Mouse (Mus musculus) heart, embryonic 14.5 days (tissue): Measurements from ENCODE around the gene Col7a1. TPM values are rescaled to one million over a fixed set of nuclear protein-coding genes. Genes with fewer than 3 reads are reported as not detected.

Experiments
- ATAC-seq: fragments of 200-750 bp; cut with Nextera tagmentation; 2 replicates; pipeline ENCODE4 v1.8.0; 2017; ENCODE audit warnings: low read depth, moderate TSS enrichment; ENCODE audit not compliant: insufficient number of reproducible peaks, insufficient read depth, low FRiP score
- H3K27ac ChIP-seq, 2 experiments: fragments of 200-500 bp in 1 of 2; fragments of 300-500 bp in 1 of 2; sonication (generic) in 1 of 2; replicated peaks in 1 of 2; 2 replicates each; pipeline ENCODE4 v1.5.1; 2012 to 2014; ENCODE audit warnings: low read depth in 2 of 2, low read length in 2 of 2, control low read depth in 1 of 2, mild to moderate bottlenecking in 1 of 2, mixed read lengths in 1 of 2; ENCODE audit not compliant: control insufficient read depth in 1 of 2, insufficient read depth in 1 of 2
- H3K27me3 ChIP-seq: fragments of 300-500 bp; sonication (generic); 2 replicates; pipeline ENCODE4 v1.6.1; 2014; ENCODE audit warnings: mild to moderate bottlenecking, low read length, control low read depth; ENCODE audit not compliant: control insufficient read depth, insufficient read depth
- H3K36me3 ChIP-seq: fragments of 300-500 bp; sonication (generic); 2 replicates; pipeline ENCODE4 v1.6.1; 2014; ENCODE audit warnings: mild to moderate bottlenecking, control low read depth, low read length, mixed read lengths; ENCODE audit not compliant: control insufficient read depth, insufficient read depth
- H3K4me1 ChIP-seq, 2 experiments: fragments of 200-500 bp in 1 of 2; fragments of 300-500 bp in 1 of 2; sonication (generic) in 1 of 2; 2 replicates each; pipeline ENCODE4 v1.6.1; 2012 to 2014; ENCODE audit warnings: low read length in 2 of 2, control low read depth in 1 of 2, mixed read lengths in 1 of 2; ENCODE audit not compliant: control insufficient read depth in 2 of 2, insufficient read depth in 2 of 2
- H3K4me2 ChIP-seq: fragments of 300-500 bp; sonication (generic); 2 replicates; pipeline ENCODE4 v1.6.1; 2014; ENCODE audit warnings: mild to moderate bottlenecking, low read length
- H3K4me3 ChIP-seq, 2 experiments: fragments of 200-500 bp in 1 of 2; fragments of 300-500 bp in 1 of 2; sonication (generic) in 1 of 2; 2 replicates each; pipeline ENCODE4 v1.5.1; 2012 to 2014; ENCODE audit warnings: low read length in 2 of 2, mild to moderate bottlenecking in 2 of 2, control low read depth in 1 of 2, low read depth in 1 of 2, moderate library complexity in 1 of 2; ENCODE audit not compliant: control insufficient read depth in 1 of 2, insufficient read depth in 1 of 2
- H3K9ac ChIP-seq: fragments of 300-500 bp; sonication (generic); 2 replicates; pipeline ENCODE4 v1.6.1; 2014; ENCODE audit warnings: mild to moderate bottlenecking, low read length
- H3K9me3 ChIP-seq: fragments of 300-500 bp; sonication (generic); 2 replicates; pipeline ENCODE4 v1.6.1; 2016; ENCODE audit warnings: low read length, control low read depth; ENCODE audit not compliant: control insufficient read depth
- WGBS: fragments of 180-500 bp; shearing (Covaris S2); extraction: QIAGEN DNeasy Blood & Tissue Kit; methylation state at CpG from one replicate; pipeline ENCODE4 v1.1.7; 2014; 5-methylcytosine and 5-hydroxymethylcytosine counted together
- microRNA counts: library from miRNA; unstranded; fragments of <30 nt; microRNA quantifications from one replicate; lab custom pipeline; 2016
- microRNA-seq: library from miRNA; unstranded; fragments of <30 nt; microRNA quantifications from one replicate; pipeline ENCODE4, GENCODE M21; 2016
- polyA plus RNA-seq: library from polyadenylated mRNA; unstranded; fragments of >200 nt; fragmentation: Nextera tagmentation; extraction: Ambion mirVana; gene quantifications from 2 replicates; pipeline ENCODE4 v1.2.1, GENCODE M21; 2014

Gene Col7a1
- polyA plus RNA-seq, 1 experiment from 2014 or later, result 0.72 TPM

- Histone ChIP-seq H3K9ac (no peak overlapping the region), H3K4me1 (peaks cover 0 to 7% of the 10 kb centered on the region in 2 experiments; a peak in 1 of 4 replicates), H3K36me3 (no peaks in the 10 kb centered on the region), H3K27me3 (no peaks in the 10 kb centered on the region), H3K4me2 (no peak overlapping the region), H3K4me3 (no peak overlapping the region), H3K27ac (no peak overlapping the region), H3K9me3 (no peaks in the 10 kb centered on the region)
- WGBS, result 64% methylated on average over 3 of the region's 3 CpGs
- no peak for ATAC-seq
Measured at GRCm38 (mm10) chr9:109028421-109028820, 75.0 kb downstream of the Col7a1 start.

GRCm38 (mm10) chr9:109028919-109029318 lies 75.5 kb downstream of the Col7a1 start:
- no peak overlapping the region for H3K4me3 ChIP-seq
- 72% methylated on average over 5 of the region's 5 CpGs for WGBS
- H3K9ac ChIP-seq, result no peak overlapping the region
- no peaks in the 10 kb centered on the region for H3K27me3 ChIP-seq
- no peak overlapping the region for H3K4me2 ChIP-seq
- peaks cover 0 to 7% of the 10 kb centered on the region in 2 experiments; a peak in 1 of 4 replicates for H3K4me1 ChIP-seq
- ATAC-seq, result no peak
- no peak overlapping the region for H3K27ac ChIP-seq
- no peaks in the 10 kb centered on the region for H3K9me3 ChIP-seq
- H3K36me3 ChIP-seq, result no peaks in the 10 kb centered on the region

GRCm38 (mm10) chr9:109030312-109030711 lies 76.9 kb downstream of the Col7a1 start:
- no peaks in the 10 kb centered on the region for H3K36me3 ChIP-seq
- H3K4me2 ChIP-seq, result no peak overlapping the region
- no peak for ATAC-seq
- no peak overlapping the region for H3K27ac ChIP-seq
- WGBS, result 62% methylated on average over 3 of the region's 3 CpGs
- H3K27me3 ChIP-seq, result no peaks in the 10 kb centered on the region
- H3K9me3 ChIP-seq, result no peaks in the 10 kb centered on the region
- H3K4me1 ChIP-seq, result peaks cover 0 to 7% of the 10 kb centered on the region in 2 experiments; a peak in 1 of 4 replicates
- H3K9ac ChIP-seq, result no peak overlapping the region
- H3K4me3 ChIP-seq, result no peak overlapping the region

- Histone ChIP-seq H3K4me2 (no peak overlapping the region), H3K9ac (no peak overlapping the region), H3K4me1 (peaks cover 0 to 7% of the 10 kb centered on the region in 2 experiments; a peak in 1 of 4 replicates), H3K9me3 (no peaks in the 10 kb centered on the region), H3K27me3 (no peaks in the 10 kb centered on the region), H3K36me3 (no peaks in the 10 kb centered on the region), H3K4me3 (no peak overlapping the region), H3K27ac (no peak overlapping the region)
- WGBS, result 78% methylated on average over 7 of the region's 7 CpGs
- ATAC-seq, result no peak
Measured at GRCm38 (mm10) chr9:109031001-109031400, 77.6 kb downstream of the Col7a1 start.

GRCm38 (mm10) chr9:109031686-109032085 lies 78.3 kb downstream of the Col7a1 start:
- H3K9ac ChIP-seq, result no peak overlapping the region
- no peaks in the 10 kb centered on the region for H3K36me3 ChIP-seq
- H3K4me1 ChIP-seq, result peaks cover 0 to 7% of the 10 kb centered on the region in 2 experiments; a peak in 1 of 4 replicates
- no peak overlapping the region for H3K4me3 ChIP-seq
- H3K4me2 ChIP-seq, result no peak overlapping the region
- H3K9me3 ChIP-seq, result no peaks in the 10 kb centered on the region
- H3K27me3 ChIP-seq, result no peaks in the 10 kb centered on the region
- H3K27ac ChIP-seq, result no peak overlapping the region
- ATAC-seq, result no peak
- 76% methylated on average over 8 of the region's 8 CpGs for WGBS

GRCm38 (mm10) chr9:109032435-109032834 lies 79.0 kb downstream of the Col7a1 start:
- Histone ChIP-seq H3K4me3 (no peak overlapping the region), H3K27ac (no peak overlapping the region), H3K4me2 (no peak overlapping the region), H3K4me1 (peaks cover 0 to 3% of the 10 kb centered on the region in 2 experiments; a peak in 1 of 4 replicates), H3K36me3 (no peaks in the 10 kb centered on the region), H3K27me3 (no peaks in the 10 kb centered on the region), H3K9me3 (no peaks in the 10 kb centered on the region), H3K9ac (no peak overlapping the region)
- WGBS, result 76% methylated on average over 6 of the region's 6 CpGs
- no peak for ATAC-seq

MicroRNA genes within 50 kb of the gene (microRNA counts, 519-probe panel; counts per million panel counts)
- microRNA mmu-miR-711 (lab: Ali Mortazavi, UCI), result 322 counts per million, percentile 70 among the panel's probes with 10 or more counts

Small RNA genes within 50 kb of the gene (microRNA-seq; reads per million reads assigned to microRNA genes)
- gene Mir711, result not detected

Other genes starting within 250 kb of the Col7a1 start
- 45.0 and 45.6 TPM in 2 replicates for gene Ip6k2, start 169.8 kb upstream of the Col7a1 start, polyA plus RNA-seq
- gene Nckipsd, start 145.2 kb upstream of the Col7a1 start, polyA plus RNA-seq, result 8.5 and 10.5 TPM in 2 replicates
- gene Celsr3, start 127.3 kb upstream of the Col7a1 start, polyA plus RNA-seq, result 0.01 and 0.12 TPM in 2 replicates
- gene Slc26a6, start 100.3 kb upstream of the Col7a1 start, polyA plus RNA-seq, result 7.6 and 8.7 TPM in 2 replicates
- not detected in 2 replicates for gene Tmem89, start 39.0 kb upstream of the Col7a1 start, polyA plus RNA-seq
- 952 and 972 TPM in 2 replicates for gene Uqcrc1, start 17.0 kb upstream of the Col7a1 start, polyA plus RNA-seq
- gene Ucn2, start 32.4 kb downstream of the Col7a1 start, polyA plus RNA-seq, result not detected in 2 replicates
- 2.9 and 3.2 TPM in 2 replicates for gene Pfkfb4, start 38.2 kb downstream of the Col7a1 start, polyA plus RNA-seq
- 51.9 and 54.3 TPM in 2 replicates for gene Shisa5, start 85.0 kb downstream of the Col7a1 start, polyA plus RNA-seq
- 8.1 TPM in 2 replicates for gene Trex1, start 106.1 kb downstream of the Col7a1 start, polyA plus RNA-seq
- gene Atrip, start 120.5 kb downstream of the Col7a1 start, polyA plus RNA-seq, result 17.5 and 19.9 TPM in 2 replicates
- gene Ccdc51, start 128.9 kb downstream of the Col7a1 start, polyA plus RNA-seq, result 13.9 and 14.0 TPM in 2 replicates
- 611 and 670 TPM in 2 replicates for gene Tma7, start 129.0 kb downstream of the Col7a1 start, polyA plus RNA-seq
- 5.6 and 5.7 TPM in 2 replicates for gene Plxnb1, start 141.8 kb downstream of the Col7a1 start, polyA plus RNA-seq
- not detected in 2 replicates for gene Fbxw21, start 208.5 kb downstream of the Col7a1 start, polyA plus RNA-seq
- gene Fbxw13, start 242.4 kb downstream of the Col7a1 start, polyA plus RNA-seq, result not detected in 2 replicates